Mouse (Mus musculus) kidney, adult 8-10 months (tissue): ENCODE measurements around the gene Krtap9-3.
A peak's percentile ranks its signal among the peaks of the same experiment; 100 is the strongest.
"Not testable (repeated sequence)": the region's sequence is repeated elsewhere in the genome, so short reads cannot be mapped to it uniquely, and the experiment has no call there.

ENCODE experiments used
- DNase-seq, 2 experiments: peaks; one replicate each; pipeline ENCODE4 v3.0.0; 2022

The Krtap9-3 gene

DNA sequence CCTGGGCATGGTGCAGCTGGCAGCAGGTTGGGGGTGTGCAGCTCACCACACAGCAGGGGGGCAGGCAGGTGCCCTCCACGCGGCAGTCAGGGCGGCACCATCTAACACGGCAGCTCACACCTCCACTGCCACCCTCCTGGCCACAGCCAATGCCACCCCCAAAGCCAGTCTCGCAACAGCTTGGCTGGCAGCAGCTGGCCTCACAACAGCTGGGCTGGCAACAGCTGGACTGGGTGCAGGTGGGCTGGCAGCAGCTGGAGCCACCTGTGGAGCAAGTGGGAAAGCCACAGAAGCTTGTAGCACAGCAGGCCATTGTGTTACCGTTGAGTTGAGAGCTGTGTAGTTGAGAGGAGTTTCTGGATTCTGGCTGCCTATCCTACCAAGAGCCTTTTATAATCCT lies at the start of gene Krtap9-3:
TSS of gene Krtap9-3 (minus strand) at position 364 of the 400 bp plus-strand sequence.
- not testable (repeated sequence) for DNase-seq

GRCm38 (mm10) chr11:99646444-99646843 lies 48.5 kb upstream of the Krtap9-3 start:
- DNase-seq = no peak

- no peak for DNase-seq
Observed at GRCm38 (mm10) chr11:99644351-99644750, 46.4 kb upstream of the Krtap9-3 start.

DNA sequence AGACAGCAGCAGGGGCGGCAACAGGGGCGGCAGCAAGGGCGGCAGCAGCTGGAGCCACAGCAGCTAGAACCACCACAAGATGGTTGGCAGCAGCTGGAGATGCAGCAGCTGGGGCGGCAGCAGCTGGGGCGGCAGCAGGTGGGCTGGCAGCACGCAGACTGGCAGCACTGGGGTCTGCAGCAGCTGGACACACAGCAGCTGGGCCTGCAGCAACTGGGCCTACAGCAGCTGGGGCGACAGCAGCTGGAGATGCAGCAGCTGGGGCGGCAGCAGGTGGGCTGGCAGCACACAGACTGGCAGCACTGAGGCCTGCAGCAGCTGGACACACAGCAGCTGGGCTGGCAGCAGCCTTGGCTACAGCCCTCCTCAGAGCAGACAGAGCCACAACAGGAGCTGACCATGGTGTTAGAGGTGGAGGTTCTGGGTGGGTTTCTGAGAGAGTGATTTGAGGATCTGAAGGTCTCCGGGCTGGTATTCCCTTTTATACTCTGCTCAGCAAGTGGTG lies 45.8 kb upstream of the Krtap9-3 start, which contains the start of gene Krtap4-7:
TSS of gene Krtap4-7 (minus strand) at position 455 of the 505 bp plus-strand sequence.
- DNase-seq = not testable (repeated sequence)

GRCm38 (mm10) chr11:99640926-99641325 lies 43.0 kb upstream of the Krtap9-3 start:
- no peak for DNase-seq

GRCm38 (mm10) chr11:99637086-99637485 lies 39.2 kb upstream of the Krtap9-3 start:
- no peak for DNase-seq

GRCm38 (mm10) chr11:99634653-99635134 lies 36.8 kb upstream of the Krtap9-3 start, which contains the start of gene Krtap4-2:
Krtap4-2 (minus strand) TSS chr11:99635084.
- DNase-seq = no peak

DNA sequence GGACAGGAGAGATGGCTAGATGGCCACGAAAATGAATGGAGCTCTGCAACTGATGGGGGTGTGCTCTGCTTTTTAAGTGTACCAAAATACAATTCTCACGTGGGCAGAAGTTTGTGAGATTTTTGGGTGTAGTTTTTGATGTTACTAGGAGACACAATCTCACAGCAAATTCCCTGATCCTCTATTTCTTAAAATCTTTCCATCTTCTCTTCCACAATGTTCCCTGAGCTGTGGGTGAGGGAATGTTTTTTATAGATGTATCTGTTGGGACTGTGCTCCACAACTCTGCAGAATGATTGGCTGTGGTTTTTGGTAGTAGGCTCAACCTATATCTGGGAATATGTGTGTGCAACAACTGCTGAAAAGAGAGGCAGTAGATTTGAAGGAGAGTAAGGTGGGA lies 35.4 kb upstream of the Krtap9-3 start:
- no peak for DNase-seq

DNA sequence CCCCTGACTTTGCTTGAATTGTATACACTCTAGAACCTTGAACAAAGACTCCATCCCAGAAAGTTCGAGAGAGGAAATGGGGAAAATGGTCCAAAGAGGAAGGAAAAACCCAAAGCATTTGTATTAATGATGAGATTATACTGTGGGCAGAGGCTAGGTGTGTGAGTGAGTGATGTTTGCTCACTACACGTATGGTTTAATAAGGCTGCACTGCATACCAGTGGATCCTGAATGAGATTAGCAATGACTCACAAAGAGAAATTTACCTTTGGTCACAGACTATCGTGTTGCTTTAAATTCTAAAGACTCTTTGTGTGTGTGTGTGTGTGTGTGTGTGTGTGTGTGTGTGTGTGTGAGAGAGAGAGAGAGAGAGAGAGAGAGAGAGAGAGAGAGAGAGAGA lies 33.0 kb upstream of the Krtap9-3 start:
- no peak for DNase-seq

GRCm38 (mm10) chr11:99628138-99628537 lies 30.2 kb upstream of the Krtap9-3 start, which contains the start of gene Krtap4-1:
Krtap4-1 (minus strand) TSS chr11:99628238.
- DNase-seq = no peak

DNA sequence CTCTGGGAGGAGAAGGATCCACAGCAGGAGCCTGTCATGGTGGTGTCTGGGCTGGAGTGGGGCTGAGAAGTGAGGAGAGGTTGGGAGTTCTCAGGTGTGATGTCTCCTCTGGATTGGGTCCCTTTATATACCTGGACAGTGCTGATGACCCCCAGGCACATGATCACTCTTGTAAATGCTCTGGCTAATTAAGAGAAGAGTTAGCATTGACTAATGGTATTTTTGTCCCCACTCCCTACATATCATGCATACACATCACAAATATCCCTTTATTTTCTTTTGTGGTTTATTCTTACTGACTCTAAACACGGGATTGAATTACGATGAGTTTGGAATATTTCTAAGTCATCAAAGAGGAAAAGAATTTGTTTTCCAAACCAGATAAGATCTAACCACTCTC lies 22.4 kb upstream of the Krtap9-3 start, which contains the start of gene Gm11562:
TSS of gene Gm11562 (minus strand) at position 101 of the 400 bp plus-strand sequence.
- no peak for DNase-seq

GRCm38 (mm10) chr11:99614796-99615363 lies 17.0 kb upstream of the Krtap9-3 start, which contains the start of gene Krtap2-4:
Krtap2-4 (minus strand) TSS chr11:99614846.
- DNase-seq = no peak

DNA sequence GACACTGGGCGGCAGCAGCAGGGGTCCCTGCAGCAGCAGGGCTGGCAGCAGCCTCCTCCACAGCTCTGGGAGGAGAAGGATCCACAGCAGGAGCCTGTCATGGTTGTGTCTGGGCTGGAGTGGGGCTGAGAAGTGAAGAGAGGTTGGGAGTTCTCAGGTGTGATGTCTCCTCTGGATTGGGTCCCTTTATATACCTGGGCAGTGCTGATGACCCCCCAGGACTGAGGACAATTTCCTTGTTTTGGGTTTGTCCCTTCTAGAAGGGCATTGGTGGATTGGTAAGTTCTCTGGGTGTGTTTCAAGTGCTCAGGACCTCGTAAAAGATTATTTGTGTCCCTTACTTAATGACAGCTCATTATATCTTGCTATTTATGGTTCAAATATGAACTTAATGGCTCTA lies 12.2 kb upstream of the Krtap9-3 start, which contains the start of gene Gm11937:
TSS of gene Gm11937 (minus strand) at position 101 of the 400 bp plus-strand sequence.
- not testable (repeated sequence) for DNase-seq

DNA sequence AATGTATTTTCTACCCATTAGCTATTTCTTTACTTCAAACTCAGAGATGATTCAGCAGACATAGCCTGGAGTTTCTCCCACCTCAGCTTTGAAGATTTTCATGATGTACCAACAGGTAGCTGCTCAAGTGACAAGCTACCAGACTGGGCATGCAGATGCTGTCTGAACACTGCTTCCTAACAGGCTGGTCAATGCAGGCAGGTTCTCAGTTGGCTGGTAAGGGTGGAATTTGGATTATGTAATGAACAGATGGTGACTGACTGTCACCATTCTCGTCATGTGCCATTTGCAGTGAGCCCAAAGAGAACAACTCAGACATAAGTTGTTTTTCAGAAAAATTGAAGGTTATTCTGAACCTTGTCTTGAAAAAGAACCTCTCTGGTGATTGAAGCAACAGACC lies 11.2 kb upstream of the Krtap9-3 start:
- DNase-seq = no peak

GRCm38 (mm10) chr11:99603208-99603607 lies 5.3 kb upstream of the Krtap9-3 start, which contains the start of gene Gm11938:
Gm11938 (minus strand) TSS chr11:99603308.
- DNase-seq = not testable (repeated sequence)

GRCm38 (mm10) chr11:99590981-99591380 lies 6.9 kb downstream of the Krtap9-3 start, which contains the start of gene Krtap1-3:
Krtap1-3 (minus strand) TSS chr11:99591339.
- no peak for DNase-seq

DNA sequence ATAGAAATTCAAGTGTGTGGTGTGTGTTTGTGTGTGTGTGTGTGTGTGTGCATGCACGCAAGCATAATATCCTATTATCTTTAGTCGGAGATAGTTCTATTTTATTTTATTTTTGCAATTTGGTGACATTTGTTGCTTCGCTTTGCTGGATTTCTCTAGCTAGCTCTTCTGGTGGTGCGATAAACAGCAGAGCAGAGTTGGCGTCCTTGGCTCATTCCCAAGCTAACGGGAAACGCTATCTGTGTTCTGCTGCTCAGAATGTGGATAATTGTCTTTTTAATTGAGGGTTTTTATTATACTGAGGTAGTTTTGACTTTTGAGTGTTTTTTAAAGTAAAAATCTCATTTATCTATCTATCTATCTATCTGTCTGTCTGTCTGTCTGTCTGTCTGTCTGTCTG lies 12.8 kb downstream of the Krtap9-3 start:
- DNase-seq = no peak

DNA sequence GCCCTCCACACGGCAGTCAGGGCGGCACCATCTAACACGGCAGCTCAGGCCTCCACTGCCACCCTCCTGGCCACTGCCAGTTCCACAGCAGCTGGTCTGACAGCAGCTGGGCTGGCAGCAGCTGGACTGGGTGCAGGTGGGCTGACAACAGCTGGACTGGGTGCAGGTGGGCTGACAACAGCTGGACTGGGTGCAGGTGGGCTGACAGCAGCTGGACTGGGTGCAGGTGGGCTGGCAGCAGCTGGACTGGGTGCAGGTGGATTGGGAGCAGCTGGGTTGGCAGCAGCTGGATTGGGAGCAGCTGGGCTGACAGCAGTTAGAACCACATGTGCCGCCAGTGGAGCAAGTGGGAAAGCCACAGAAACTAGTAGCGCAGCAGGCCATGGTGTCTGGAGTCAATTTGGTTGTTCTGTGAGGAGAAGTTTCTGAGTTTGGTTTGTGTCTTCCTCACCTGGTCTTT lies 14.6 kb downstream of the Krtap9-3 start, which contains the start of gene Krtap1-4:
TSS of gene Krtap1-4 (minus strand) at position 410 of the 460 bp plus-strand sequence.
- no peak for DNase-seq

DNA sequence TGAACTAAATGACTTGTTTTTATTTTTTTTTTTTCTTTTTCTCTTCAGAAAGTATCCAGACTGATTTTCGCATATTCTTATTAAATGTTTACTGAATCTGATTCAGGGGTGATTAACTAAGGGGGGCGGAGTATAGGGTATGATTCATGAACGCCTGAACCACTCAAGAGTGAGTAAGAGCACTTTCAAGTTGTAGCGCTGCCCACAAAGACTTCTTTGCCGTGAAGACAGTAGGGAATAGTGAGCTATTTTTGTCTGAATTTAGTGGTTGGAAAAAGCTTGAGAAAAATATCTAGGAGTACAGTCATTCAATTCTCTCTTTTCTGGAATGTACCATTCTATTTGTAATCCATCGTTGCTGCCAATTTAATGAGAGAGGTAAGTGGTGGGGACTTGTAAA lies 16.3 kb downstream of the Krtap9-3 start:
- DNase-seq = no peak

- no peak for DNase-seq
Observed at GRCm38 (mm10) chr11:99581051-99581450, 16.9 kb downstream of the Krtap9-3 start.

- DNase-seq = no peak
Observed at GRCm38 (mm10) chr11:99580636-99581035, 17.3 kb downstream of the Krtap9-3 start, which contains the start of gene Krtap1-5. Krtap1-5 (minus strand) TSS chr11:99581016.

DNA sequence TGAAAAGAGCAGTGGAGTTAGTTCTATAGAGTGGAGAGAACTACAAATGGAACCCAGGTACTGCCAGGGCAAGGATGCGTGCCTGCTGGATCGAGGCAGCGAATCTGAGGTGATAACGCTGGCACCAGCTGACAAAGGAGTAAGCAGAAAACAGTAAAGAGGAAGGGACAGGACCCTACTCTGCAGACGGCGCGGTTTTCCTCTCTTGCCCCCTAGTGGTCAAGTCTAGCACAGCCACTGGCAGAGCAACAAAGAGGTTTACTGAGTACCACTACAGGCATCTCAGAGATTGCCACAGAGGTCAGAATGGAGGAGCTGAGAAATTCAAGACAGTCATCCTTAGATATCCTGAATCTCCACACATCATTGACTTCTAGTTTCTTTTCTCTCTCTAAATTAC lies 23.8 kb downstream of the Krtap9-3 start:
- peak; percentile 28 to 69 for DNase-seq

GRCm38 (mm10) chr11:99573164-99573563 lies 24.7 kb downstream of the Krtap9-3 start:
- DNase-seq = no peak

GRCm38 (mm10) chr11:99566530-99566929 lies 31.4 kb downstream of the Krtap9-3 start, which contains the start of gene Krtap3-1:
Krtap3-1 (minus strand) TSS chr11:99566630.
- DNase-seq = no peak
